Mouse (Mus musculus): ENCODE data around the gene Ctcfl.

DNA sequence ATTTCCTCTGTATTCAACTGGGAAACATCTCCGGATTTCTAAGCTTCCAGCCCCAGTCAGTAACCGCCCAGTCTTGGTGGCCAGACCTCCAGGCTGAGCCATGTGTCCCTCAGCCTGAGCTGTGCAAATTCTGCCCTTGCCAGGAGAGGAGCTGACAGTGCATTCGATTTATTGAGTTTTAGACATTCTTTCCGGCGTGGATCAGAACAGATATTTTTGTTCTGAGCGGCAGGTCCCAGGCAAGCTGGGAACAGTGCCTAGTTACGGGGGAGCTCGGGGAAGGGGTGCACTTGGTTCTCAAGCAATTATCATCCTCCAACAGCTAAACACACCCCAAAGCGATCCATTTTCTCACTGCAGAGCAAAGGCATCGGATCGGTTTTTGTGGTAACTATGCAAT is 24.3 kb upstream of the Ctcfl start:
- no peak for TF ChIP-seq CTCF (IDR thresholded peaks at IDR 0.05; ENCODE audit: control insufficient read depth, insufficient read depth, low read length)
- TF ChIP-seq POLR2A (IDR thresholded peaks at IDR 0.05; ENCODE audit: borderline replicate concordance, control insufficient read depth, low read depth, low read length), result no peak

Data from bone marrow, adult 2 months (tissue).